Mouse (Mus musculus) bone marrow, adult 2 months (tissue): ENCODE data around the gene Ccdc47.

Experiments
- CTCF ChIP-seq: fragments of 200-500 bp; IDR thresholded peaks from 2 replicates; pipeline ENCODE4 v1.5.1; 2011; ENCODE audit warnings: low read length, control low read depth; ENCODE audit not compliant: control insufficient read depth, insufficient read depth
- POLR2A ChIP-seq: fragments of 200-500 bp; IDR thresholded peaks from 2 replicates; pipeline ENCODE4 v1.6.1; 2011; ENCODE audit warnings: low read depth, mild to moderate bottlenecking, control low read depth, low read length, borderline replicate concordance; ENCODE audit not compliant: control insufficient read depth

- no peak for TF ChIP-seq CTCF
- TF ChIP-seq POLR2A = peak; percentile 75; the same call in 1 of the 2 replicates
Measured at GRCm38 (mm10) chr11:106216730-106217490, 766 bp upstream of the Ccdc47 start, which contains the start of gene Ddx42.
